Mouse (Mus musculus) v-Abl transformed pro-B cells (cell line): ENCODE results near the gene Rassf8.

ENCODE experiments used
- in situ Hi-C, 2 experiments: fragments of 400-800 bp; cut with MboI; formaldehyde crosslinking; loops; one replicate each; pipeline ENCODE4 v1.15.1; 2025; ENCODE audit not compliant: unreplicated experiment in 2 of 2

The Rassf8 gene

DNA sequence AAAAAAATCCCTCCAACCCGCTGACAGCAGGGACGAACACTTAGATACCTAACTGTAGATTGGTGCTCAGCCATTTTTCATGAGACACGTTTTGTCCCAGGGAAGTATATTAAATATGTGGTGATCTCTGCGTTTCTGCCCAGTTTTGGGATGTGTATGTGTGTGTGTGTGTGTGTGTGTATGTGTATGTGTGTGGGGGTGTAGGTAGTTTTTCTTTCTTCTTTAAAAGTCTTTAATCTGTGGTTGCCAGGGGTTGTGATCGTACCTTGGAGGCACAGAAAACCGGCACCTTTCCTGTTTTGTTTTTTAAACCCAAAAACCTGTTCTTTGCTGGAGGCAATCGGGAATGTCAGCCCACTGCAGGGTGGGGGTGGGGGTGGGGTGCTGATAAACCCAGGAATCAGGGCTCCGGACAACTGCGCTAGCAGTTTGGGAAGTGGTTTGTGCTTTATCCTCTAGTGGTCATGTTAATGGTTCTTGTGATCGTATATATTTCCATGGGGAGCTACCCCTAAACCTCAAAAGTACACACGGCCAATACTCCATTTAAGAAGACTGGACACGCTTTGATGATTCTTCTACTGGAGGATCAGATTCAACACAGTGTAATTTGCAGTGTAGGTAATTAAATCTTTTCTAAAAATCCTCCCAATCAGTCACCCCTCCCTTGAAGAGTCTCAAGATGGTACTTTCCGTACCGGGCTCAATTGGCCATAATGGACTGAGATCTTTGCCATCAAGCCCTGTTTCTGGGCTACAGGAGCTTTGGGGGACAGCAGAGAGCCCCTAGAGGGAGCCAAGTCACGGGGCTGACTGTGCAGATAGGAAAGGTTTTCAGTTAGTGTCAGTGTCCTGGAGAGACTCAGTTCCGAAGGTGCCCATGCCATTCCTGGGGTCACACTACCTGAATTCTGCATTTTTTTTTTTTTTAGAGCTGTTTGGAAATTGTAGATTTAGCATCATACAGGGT is 1.4 kb downstream of the Rassf8 start:
- in situ Hi-C loops: no loop called here

DNA sequence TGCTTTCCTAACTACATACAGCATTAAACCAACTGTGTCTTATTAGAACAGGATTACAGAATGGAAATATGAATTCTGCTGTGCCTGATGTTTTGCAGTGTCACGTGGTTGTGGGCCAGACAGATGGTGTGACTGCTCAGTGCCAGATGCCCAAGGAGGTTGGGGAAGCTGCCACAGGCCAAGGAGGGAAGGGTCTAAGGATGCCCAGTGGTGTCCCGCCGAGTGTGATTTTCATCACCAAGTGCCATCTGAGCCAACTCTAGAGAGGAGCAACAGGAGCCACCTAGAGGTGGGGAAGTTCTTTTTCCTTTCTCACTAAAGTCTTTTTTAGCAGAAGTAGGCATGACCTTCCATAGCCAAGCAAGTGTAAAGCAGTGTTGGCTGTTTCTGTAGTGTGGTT is 3.8 kb downstream of the Rassf8 start:
- in situ Hi-C loops: no loop called here

DNA sequence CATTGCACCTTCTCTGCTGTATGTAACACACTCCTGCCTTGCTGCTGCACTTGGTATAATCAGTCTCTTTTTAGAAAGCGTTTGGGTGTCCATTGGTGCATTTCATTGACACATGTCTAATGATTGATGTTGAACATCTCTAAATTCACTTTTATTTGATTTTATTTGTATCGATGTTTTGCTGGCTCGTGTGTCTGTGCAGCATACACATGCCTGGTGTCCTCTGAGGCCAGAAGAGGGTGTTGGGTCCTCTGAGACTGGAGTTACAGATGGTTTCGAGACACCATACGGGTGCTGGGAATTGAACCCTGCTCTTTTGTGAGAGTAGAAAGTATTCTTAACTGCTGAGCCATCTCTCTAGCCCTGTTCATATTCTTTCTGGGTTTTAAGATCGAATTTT is 6.7 kb downstream of the Rassf8 start:
- in situ Hi-C loops: no loop called here

DNA sequence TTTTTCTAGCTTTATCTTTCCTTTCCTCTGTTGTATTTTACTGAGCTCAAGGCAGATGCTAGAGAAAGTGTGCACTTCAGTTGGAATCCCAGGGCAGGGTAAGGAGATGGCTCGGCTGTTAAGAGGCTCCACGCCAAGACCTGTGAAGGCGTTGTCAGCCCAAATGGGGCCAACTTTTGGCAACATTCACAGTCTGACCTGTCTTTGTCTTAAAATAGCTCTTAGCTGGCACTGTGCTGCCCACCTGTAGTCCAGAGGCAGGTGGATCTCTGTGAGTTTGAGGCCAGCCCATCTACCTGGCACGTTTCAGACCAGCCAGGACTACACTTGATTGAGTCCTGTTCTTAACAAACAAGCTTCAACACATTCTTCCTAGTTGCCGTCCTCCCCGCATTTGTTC is 7.9 kb downstream of the Rassf8 start:
- in situ Hi-C loops: no loop called here

DNA sequence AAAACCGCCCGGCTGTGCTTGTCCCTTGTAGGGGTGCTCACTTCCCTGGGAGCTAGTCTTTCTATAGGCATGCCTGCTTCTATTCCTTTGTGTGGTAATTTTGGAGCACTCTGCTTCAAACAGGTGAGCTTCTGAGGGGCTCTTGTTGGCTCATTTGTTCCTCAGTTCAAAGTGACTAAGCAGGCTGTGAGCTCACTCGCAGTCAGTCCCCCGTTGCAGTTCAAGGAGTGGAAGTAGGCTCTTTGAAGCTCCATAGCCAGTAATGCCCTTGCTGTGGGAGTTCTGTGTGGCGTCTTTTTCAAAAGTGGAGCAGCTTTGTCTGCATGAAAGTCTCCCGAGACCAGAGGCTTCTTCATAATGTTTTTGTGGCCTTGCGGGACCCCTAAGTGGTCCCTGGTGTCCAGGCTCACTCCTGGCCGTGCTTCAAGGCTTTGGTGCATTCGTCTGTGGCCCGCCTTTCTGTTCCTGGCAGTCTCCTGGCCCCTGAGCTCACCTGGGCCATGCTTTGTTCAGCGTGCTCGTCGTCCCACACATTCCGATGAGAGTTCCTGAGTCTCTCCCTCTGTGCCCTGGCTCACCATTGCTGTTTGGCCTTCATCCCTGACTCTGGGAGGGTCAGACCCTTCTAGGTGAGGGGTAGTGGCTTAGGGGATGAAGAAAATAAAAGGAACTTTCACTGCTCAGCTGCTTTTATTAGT is 9.5 kb downstream of the Rassf8 start:
- in situ Hi-C loops: no loop called here

DNA sequence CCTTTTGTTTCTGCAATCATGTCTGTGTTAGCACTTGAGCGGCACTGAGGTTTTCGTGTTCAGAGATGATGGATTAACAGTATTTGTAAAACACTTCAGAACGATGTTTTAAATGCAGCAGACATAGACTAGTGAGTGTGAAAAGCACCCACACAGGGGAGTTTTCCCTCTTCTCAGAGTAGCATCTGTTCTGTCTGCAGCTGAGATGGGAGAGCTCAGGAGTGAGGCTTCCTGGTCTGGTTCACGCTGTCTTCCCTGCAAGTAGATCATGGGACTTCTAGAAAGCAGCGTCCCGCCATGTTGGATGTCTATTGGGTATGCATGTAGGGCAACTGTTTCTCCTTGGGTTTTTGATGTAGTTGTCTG is 10.1 kb downstream of the Rassf8 start:
- in situ Hi-C loops: no loop called here

DNA sequence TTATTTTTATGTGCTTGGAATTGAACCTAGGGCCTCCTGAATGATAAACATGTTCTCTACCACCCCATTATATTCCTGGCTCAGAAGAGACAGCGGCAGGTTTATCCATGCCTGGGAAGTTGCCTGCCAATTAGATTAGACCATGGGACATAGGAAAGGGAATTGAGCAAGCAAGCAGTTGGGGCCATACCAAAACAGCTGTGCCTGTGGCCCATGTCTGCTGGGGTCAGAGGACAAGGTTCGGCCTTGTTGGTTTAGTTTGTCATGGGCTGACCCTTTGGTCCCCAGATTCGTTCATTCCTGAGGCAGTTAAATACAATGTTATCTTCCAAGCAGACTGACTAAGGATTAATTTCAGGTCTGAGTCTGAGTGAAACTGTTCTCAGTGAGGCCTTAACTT is 10.8 kb downstream of the Rassf8 start:
- in situ Hi-C loops: no loop called here

DNA sequence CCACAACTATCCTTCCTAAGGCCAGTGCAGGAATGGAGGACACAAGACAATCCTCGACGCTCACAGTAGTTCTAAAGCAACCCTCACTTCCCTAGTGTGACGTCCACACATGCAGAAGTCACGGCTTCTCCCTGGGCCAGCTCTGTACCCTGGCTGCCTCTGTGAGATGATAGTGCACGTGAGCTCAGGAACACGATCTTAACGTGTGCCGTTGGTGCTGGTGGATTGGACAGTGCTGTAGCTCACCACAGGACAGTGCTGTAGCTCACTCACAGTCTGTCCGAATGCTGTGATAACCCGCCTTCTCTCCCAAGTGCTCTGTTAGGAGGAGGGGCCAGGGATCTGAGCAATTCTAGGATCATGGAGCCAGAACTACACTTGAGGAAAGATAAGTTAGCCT is 12.1 kb downstream of the Rassf8 start:
- in situ Hi-C loops: no loop called here

DNA sequence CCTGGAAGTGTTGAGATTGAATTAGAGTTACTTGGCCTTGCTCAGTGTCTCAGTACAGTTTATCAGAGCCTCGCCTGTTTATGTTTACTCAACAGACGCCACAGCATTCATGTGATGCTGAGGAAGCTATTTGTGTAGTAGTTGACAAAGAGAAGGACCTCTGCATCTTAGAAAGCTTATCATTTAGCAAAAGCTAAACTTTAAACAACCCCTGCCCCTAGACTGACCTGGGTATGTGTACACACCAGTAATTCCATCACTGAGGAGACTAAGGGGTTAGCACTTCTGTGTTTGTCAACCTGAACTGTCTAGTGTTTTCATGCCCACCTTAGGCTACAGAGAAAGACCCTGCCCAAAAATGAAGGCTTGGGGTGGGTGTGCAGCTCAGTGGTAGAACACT is 12.9 kb downstream of the Rassf8 start:
- in situ Hi-C loops: no loop called here

DNA sequence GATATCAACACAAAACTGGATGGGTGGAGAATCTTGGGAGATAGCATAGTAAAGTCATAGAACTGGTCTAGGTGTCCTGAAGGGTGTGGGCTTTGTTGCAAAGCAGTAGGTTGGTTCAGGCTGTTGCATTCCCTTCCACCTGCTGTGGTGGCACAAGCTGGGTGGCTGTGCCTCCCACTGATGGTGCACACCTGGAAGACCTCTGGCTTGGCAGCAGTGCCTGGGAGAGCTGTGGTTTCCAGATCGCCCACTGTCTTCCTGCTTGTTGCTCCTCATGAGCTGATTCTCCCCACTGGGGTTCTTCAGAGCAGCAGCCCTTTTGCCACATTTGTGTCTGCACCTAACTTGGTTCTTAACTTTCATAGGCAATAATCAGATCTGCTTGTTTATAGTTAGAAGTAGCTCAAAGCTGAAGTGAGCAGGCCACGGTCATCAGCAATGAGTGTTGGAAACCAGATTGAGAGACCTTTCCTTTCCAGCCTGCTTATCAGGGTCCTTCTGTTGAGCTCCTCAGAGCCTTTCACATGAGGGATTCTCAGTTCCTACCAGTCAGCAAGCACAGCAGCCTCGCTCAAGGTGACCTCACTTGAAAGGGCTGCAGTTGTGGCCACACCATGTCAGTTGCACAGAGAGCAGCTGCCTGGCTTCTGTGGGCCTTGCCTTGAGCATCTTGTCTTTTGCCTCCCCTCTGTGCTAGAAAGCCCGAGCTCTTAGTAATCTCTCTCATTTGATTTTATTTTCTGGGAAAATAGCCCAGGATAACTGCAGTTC is 13.9 kb downstream of the Rassf8 start:
- in situ Hi-C loops: no loop called here

DNA sequence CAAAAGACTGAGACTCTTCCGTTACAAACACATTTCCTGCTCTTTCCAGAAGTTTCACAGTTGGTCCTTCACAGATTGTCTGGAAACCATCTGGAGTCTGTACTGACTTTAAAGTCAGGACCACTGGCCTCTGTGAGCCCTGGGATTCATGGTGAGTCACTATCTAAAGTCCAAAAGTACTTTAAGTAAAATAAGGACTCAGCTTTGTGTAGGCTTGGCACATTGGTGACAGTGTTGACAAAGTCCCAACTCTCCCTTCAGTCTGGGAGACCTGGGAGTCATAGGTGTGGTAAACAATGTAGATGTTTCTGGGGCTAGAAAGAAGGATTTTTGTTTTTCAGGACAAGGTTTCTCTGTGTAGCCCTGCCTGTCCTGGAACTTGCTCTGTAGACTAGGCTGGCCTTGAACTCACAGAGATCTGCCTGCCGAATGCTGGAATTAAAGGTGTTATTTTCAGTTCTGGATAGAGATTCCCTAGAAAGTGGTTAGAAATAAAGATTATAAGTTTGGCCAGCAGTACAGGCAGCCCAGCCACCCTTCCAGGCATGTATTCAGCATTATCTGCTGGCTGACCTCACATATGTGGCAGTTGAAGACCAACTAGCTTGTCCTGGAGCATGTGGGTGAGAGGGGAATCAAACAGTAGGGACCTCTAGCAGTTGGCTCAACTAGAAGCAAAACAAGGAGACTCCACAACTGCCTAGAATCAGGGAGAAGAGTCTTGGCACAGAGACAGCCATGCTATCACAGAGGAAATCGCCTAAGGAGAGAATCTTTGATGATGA is 14.8 kb downstream of the Rassf8 start:
- in situ Hi-C loops: no loop called here

DNA sequence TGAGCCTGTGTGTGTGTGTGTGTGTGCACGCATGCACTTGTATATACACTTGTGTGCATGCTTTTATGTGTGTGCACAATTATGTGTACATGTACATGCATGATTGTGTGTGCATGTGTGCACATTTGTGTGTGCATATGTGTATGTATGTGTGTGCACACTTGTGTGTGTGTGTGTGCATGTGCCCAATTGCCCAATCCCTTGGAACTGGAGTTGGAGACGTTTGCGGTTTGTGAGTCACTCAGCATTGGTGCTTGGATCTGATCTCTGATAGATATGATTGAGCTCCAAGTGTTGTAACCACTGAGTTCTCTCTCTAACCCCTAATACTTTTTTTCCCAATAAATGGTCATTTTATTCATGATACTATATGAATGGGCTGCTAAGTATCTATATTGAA is 15.5 kb downstream of the Rassf8 start:
- in situ Hi-C loops: no loop called here

DNA sequence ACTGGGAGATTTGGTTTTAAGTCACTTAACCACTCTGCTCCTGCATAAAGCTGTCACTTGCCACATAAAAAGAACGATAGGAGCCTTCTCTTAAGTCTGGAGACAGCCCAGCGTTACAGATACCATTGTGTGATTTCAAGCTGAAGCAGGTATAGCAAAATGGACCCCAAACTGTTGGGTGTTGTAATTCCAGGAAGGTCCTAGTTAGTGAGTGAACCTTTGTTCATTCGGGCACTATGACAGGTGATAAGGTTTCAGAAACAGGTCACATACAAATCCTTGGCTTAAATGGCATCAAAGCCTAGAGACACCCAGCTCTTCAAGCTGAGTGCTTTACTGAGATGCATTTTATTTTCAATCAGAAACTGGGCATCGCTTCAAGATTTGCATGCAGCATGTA is 16.5 kb downstream of the Rassf8 start:
- in situ Hi-C loops: no loop called here

DNA sequence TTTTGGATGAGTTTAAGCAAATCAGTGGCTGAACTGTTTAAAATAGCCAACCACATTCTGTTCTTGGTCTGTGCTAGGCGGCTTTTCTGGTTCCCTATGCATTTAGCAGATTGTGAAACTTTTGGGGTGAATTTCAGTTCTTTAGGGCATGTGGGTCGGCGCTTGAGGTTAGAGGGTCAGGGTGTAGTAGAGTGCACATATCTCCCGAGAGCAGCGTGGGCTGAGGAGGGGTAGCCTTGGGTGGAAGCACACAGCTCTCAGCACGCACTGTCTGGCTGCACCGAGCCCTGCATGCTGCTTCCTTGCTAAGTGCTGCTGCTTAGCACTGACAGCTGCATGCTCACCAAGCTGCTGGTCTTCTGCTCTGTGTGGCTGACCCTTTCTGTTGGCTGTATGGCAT is 18.5 kb downstream of the Rassf8 start:
- in situ Hi-C loops: no loop called here

DNA sequence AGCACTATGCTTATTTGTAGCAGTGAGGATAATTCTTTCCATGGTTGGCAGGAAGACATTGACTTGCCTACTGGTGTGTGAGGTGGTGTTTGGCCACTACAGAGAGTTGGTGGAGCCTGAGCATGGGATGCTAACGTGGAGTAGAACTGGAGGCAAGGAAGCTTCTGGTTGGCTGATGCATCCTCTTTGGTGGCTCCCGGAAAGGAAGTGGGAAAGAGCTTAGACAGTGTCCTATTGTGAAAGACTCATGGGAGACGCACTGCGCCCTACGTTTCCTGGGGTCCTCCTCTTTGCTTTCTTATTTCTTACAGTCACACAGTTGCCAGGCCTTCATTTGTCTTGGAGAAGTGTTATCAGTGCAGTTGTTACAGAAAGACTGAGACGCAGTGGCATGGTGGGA is 20.4 kb downstream of the Rassf8 start:
- in situ Hi-C loops: no loop called here

DNA sequence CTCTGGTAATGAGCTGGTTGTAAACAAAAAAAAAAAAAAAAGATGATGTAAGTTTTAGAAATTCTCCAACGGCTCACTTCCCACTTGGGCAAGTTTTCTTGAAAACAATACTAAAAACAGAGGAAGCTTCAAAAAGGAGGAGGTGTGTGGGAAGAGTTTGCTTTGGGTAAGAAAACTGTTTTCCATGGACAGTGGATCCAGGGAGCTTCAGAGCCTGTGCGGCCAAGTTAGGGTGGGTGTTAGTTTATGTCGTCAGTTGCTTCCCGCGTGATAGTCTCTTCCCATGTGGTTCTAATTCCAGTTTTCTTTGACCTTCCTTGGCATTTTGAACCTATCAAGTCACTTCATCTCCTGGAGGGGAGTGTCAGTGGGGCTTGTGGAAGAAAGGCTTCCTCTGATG is 21.1 kb downstream of the Rassf8 start:
- in situ Hi-C loops: no loop called here

DNA sequence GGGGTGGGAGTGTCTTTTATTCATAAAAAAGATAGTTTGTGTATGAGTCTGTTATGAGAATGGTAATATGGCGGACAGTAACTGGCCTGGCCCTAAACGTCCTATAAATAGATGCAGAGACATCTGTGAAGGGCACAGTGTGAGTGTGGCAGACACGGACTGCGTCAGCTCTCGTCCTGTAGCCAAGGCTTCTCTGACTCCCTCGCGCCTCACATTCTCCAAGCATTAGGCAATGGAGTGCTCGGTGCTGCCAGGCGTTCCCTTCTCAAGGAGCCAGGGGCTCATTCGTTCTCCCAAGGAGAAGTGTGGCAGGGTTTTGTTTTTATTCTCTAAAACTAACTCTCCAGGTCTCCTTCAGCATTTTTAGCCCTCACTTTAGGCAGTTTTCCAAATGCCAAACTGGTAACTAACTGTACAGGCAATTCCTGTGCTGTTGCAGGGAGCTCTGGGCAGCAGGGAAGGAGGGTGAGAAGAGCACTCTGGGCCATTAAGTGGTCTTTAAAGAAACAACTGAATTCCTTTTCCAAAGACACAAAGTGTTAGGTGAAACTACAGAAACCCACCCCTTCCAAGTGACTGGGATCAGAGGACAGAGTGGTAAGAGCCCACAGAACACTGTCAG is 22.2 kb downstream of the Rassf8 start:
- in situ Hi-C loops: no loop called here

DNA sequence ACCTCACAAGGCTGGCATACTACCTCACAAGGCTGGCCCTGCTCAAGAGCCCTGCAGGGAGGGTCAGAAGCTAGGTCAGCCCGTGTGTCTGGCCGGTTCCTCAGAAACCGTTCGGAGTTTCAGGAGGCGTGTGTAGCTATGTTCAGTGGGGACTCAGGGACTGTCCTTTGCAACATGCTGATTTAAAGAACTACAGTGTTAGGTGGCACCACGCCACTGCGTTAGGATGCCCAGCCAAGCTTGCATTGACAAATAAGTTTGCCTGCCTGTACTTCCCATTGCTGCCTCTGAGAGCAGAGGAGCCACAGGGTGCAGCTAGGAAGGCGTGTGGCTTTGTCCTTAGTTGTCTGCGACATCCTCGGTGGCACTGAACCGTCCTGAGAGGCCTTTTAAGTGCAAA is 23.3 kb downstream of the Rassf8 start:
- in situ Hi-C loops: no loop called here

DNA sequence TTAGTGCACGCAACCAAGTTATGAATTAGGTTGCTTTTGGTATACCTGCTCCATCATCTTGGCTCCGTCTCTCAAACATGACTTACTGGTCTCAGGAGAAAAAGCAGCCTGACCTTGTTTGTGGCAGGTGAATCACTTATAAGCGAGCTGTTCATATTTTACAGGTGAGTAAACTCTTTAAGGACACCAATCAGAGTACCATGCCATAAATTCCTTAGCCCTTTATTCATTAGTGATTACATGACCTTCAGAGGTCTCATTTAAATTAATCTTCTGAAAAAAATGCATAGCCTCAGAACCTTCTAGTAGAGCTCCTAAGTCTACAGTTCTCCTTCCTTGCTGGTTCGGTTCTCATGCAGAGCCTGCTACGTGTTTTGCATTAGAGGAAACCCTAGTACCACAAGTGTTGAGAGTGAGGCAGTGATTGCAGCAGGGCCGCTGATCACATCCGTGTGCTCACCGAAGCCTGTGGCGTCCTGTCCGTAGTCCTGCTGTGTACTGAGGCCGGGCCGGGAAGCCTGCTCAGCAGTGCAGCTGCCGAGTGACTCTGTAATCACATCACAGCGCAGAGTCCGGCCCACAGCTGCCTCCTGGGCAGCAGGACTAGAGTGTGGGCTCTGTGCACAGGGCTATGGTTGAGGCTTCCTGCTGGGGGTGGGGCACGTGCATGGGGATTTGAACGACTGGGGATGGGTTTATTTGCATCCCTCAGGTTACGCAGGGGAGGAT is 23.9 kb downstream of the Rassf8 start:
- in situ Hi-C loops: no loop called here

DNA sequence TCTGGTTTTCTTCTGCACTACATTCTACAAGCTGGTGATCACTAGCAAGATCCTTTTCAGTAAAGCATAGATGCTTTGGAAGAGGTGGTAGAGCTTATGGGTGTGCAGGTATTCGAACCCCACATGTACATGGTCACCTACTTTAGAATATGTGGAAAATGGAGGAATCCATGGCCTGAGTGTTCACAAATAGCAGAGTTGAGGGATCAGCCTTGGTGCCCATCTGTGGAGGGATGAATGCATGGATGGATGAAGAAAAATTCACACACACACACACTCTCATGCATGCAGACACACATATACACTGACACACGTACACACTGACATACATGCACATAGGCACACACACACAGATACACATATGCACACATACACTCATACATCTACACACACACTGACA is 27.9 kb downstream of the Rassf8 start:
- in situ Hi-C loops: no loop called here
